Mouse (Mus musculus): Measurements from ENCODE around the gene Cacng2. TPM values are rescaled to one million over a fixed set of nuclear protein-coding genes. Genes with fewer than 3 reads are reported as not detected.

Cacng2 gene
- polyA plus RNA-seq, 1 experiment: not detected

DNA sequence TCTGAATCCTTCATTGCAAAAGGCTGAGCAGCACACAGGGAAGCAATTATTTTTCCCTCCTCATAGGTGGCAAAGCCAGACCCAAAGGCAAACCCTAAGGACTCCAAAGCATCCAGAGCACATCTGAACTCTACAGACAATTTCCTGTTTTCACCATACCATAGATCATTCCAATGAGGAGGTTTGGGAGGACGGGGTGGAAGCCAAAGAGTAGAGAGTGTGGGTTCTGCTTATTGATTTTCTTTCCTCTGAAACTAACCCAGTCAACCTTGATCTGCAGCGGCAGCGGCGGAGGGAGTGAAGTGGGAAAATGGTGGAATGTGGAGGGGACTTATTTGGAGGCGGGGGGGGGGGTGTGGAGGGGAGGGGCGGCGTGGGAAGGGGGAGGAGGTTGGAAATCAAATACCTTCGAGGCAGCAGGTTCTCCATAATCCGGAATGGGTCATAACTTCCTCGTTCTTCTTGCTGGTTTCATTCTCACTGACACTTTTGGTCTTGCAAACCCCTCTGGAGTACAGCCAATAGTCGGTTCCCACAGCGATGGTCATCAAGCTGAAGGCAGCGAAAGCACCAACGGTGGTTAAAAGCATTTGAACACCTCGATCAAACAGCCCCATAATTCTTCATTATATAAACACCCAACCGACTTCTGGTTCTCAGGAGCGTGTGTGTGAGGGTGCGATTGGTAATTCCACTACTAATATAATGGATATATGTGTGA is 1.4 kb downstream of the Cacng2 start:
- Histone ChIP-seq H3K27ac (replicated peaks; ENCODE audit: low read depth, low read length) (no peak overlapping the region), H3K4me3 (ENCODE audit: insufficient read depth, low read depth, low read length) (no peak overlapping the region), H3K4me1 (ENCODE audit: control insufficient read depth, insufficient read depth, insufficient read length, low read length) (no peaks in the 10 kb centered on the region)

GRCm38 (mm10) chr15:78117731-78118130 is 2.1 kb downstream of the Cacng2 start:
- Histone ChIP-seq H3K4me1 (ENCODE audit: control insufficient read depth, insufficient read depth, insufficient read length, low read length) (no peaks in the 10 kb centered on the region), H3K27ac (replicated peaks; ENCODE audit: low read depth, low read length) (no peak overlapping the region), H3K4me3 (ENCODE audit: insufficient read depth, low read depth, low read length) (no peak overlapping the region)

- Histone ChIP-seq H3K27ac (replicated peaks; ENCODE audit: low read depth, low read length) (no peak overlapping the region), H3K4me3 (ENCODE audit: insufficient read depth, low read depth, low read length) (no peak overlapping the region), H3K4me1 (ENCODE audit: control insufficient read depth, insufficient read depth, insufficient read length, low read length) (no peaks in the 10 kb centered on the region)
These were observed 2.9 kb downstream of the Cacng2 start for GRCm38 (mm10) chr15:78116936-78117335.

DNA sequence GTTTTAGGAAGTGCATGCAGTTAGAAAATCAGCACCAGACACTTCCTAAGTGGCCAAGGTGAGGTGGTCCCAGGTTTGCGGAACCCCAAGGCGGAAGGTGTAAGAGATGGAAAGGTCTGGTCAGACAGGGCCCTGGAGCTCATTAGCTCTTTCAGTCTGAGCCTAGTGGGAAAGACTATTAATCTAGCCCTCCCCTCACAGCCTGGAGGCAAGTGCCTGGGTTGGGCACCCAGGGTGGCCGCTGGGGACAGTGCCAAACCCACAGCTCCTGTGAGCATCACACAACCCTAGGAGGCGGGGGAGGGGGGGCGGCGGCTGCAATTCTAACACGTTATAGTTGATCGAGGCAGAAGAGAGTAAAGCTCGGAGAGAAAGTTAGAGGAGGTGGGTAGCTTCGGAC is 3.6 kb downstream of the Cacng2 start:
- H3K4me3 ChIP-seq (ENCODE audit: insufficient read depth, low read depth, low read length): no peak overlapping the region
- H3K4me1 ChIP-seq (ENCODE audit: control insufficient read depth, insufficient read depth, insufficient read length, low read length): no peaks in the 10 kb centered on the region
- no peak overlapping the region for H3K27ac ChIP-seq (replicated peaks; ENCODE audit: low read depth, low read length)

- Histone ChIP-seq H3K4me1 (ENCODE audit: control insufficient read depth, insufficient read depth, insufficient read length, low read length) (no peaks in the 10 kb centered on the region), H3K27ac (replicated peaks; ENCODE audit: low read depth, low read length) (no peak overlapping the region), H3K4me3 (ENCODE audit: insufficient read depth, low read depth, low read length) (no peak overlapping the region)
These were observed 20.3 kb downstream of the Cacng2 start for GRCm38 (mm10) chr15:78099516-78099915.

DNA sequence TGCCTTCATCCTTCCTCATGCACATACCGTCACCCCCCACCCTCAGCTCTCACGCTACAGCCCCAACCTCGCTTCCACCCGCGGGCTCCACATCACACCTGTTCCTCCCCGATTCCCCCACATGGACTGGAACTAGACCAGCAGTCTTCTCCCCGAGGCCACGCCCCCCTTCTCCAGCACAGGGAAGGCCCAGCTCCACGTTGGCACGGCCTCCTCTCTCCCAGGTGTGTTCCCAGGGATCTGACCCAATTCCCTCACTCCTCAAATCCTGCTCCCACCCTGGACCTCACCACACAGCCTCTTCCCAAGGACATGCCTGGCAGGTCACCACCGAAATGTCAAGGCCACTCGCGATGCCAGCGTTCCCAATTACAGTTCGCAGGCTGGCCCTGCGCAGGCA is 23.8 kb downstream of the Cacng2 start:
- no peak overlapping the region for H3K4me3 ChIP-seq (ENCODE audit: insufficient read depth, low read depth, low read length)
- H3K27ac ChIP-seq (replicated peaks; ENCODE audit: low read depth, low read length): no peak overlapping the region
- H3K4me1 ChIP-seq (ENCODE audit: control insufficient read depth, insufficient read depth, insufficient read length, low read length): no peaks in the 10 kb centered on the region

GRCm38 (mm10) chr15:78093597-78093996 is 26.2 kb downstream of the Cacng2 start:
- no peaks in the 10 kb centered on the region for H3K4me1 ChIP-seq (ENCODE audit: control insufficient read depth, insufficient read depth, insufficient read length, low read length)
- H3K4me3 ChIP-seq (ENCODE audit: insufficient read depth, low read depth, low read length): no peak overlapping the region
- H3K27ac ChIP-seq (replicated peaks; ENCODE audit: low read depth, low read length): no peak overlapping the region

GRCm38 (mm10) chr15:78082841-78083572 is 36.8 kb downstream of the Cacng2 start:
- H3K4me1 ChIP-seq (ENCODE audit: control insufficient read depth, insufficient read depth, insufficient read length, low read length): no peaks in the 10 kb centered on the region
- no peak overlapping the region for H3K4me3 ChIP-seq (ENCODE audit: insufficient read depth, low read depth, low read length)
- no peak overlapping the region for H3K27ac ChIP-seq (replicated peaks; ENCODE audit: low read depth, low read length)

- Histone ChIP-seq H3K4me1 (ENCODE audit: control insufficient read depth, insufficient read depth, insufficient read length, low read length) (no peaks in the 10 kb centered on the region), H3K4me3 (ENCODE audit: insufficient read depth, low read depth, low read length) (no peak overlapping the region), H3K27ac (replicated peaks; ENCODE audit: low read depth, low read length) (no peak overlapping the region)
These were observed 37.7 kb downstream of the Cacng2 start for GRCm38 (mm10) chr15:78082149-78082548.

DNA sequence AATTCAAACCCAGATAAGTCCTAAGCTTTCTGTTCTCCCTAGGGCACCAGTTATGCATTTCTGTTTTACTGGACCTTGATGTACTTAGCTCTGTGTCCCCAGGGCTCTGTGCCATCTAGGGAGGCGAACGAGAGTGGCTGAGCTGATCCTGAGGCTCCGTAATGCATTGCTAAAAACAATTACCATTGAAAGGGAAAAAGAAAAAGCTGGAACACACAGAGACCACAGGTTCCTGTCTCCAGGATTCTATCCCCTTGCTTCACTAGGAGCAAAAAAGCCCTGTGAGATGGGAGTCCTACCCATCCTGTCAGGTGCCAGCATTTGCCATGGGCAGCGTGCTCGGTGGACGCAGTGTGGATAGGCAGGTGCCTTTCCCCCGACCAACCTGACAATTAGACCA is 38.4 kb downstream of the Cacng2 start:
- no peak overlapping the region for H3K4me3 ChIP-seq (ENCODE audit: insufficient read depth, low read depth, low read length)
- H3K27ac ChIP-seq (replicated peaks; ENCODE audit: low read depth, low read length): no peak overlapping the region
- H3K4me1 ChIP-seq (ENCODE audit: control insufficient read depth, insufficient read depth, insufficient read length, low read length): no peaks in the 10 kb centered on the region

DNA sequence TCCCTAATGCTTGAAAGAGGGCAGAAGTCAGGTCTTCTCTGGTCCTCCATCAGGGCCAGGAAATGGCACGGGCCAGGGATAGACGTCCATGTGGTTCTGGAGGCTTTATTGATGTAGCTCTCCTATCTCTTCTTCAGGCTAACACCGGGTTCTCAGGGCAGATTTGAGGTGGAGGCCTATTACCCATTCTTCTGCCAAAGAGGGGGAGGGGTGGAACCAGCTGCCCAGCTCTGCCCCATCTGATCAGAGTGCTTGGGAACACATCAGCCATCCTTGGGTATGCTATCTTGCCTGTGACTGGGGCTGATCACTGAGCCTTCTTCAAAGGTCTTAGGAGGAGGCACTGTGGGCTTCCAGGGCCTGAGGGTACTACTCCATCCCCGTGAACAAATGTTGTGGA is 39.5 kb downstream of the Cacng2 start:
- Histone ChIP-seq H3K4me1 (ENCODE audit: control insufficient read depth, insufficient read depth, insufficient read length, low read length) (no peaks in the 10 kb centered on the region), H3K27ac (replicated peaks; ENCODE audit: low read depth, low read length) (no peak overlapping the region), H3K4me3 (ENCODE audit: insufficient read depth, low read depth, low read length) (no peak overlapping the region)

GRCm38 (mm10) chr15:78078776-78079628 is 40.8 kb downstream of the Cacng2 start:
- H3K27ac ChIP-seq (replicated peaks; ENCODE audit: low read depth, low read length): no peak overlapping the region
- H3K4me3 ChIP-seq (ENCODE audit: insufficient read depth, low read depth, low read length): no peak overlapping the region
- H3K4me1 ChIP-seq (ENCODE audit: control insufficient read depth, insufficient read depth, insufficient read length, low read length): no peaks in the 10 kb centered on the region

- no peak overlapping the region for H3K27ac ChIP-seq (replicated peaks; ENCODE audit: low read depth, low read length)
- no peak overlapping the region for H3K4me3 ChIP-seq (ENCODE audit: insufficient read depth, low read depth, low read length)
- no peaks in the 10 kb centered on the region for H3K4me1 ChIP-seq (ENCODE audit: control insufficient read depth, insufficient read depth, insufficient read length, low read length)
These were observed 41.6 kb downstream of the Cacng2 start for GRCm38 (mm10) chr15:78078206-78078605.

GRCm38 (mm10) chr15:78075921-78076320 is 43.9 kb downstream of the Cacng2 start:
- H3K27ac ChIP-seq (replicated peaks; ENCODE audit: low read depth, low read length): no peak overlapping the region
- no peak overlapping the region for H3K4me3 ChIP-seq (ENCODE audit: insufficient read depth, low read depth, low read length)
- no peaks in the 10 kb centered on the region for H3K4me1 ChIP-seq (ENCODE audit: control insufficient read depth, insufficient read depth, insufficient read length, low read length)

- Histone ChIP-seq H3K4me1 (ENCODE audit: control insufficient read depth, insufficient read depth, insufficient read length, low read length) (no peaks in the 10 kb centered on the region), H3K4me3 (ENCODE audit: insufficient read depth, low read depth, low read length) (no peak overlapping the region), H3K27ac (replicated peaks; ENCODE audit: low read depth, low read length) (no peak overlapping the region)
These were observed 46.7 kb downstream of the Cacng2 start for GRCm38 (mm10) chr15:78073109-78073508.

Data from brown adipose tissue, adult 24 weeks (tissue).